8 mouse cellular contexts compared by ENCODE assay signal in the genomic region with DNA sequence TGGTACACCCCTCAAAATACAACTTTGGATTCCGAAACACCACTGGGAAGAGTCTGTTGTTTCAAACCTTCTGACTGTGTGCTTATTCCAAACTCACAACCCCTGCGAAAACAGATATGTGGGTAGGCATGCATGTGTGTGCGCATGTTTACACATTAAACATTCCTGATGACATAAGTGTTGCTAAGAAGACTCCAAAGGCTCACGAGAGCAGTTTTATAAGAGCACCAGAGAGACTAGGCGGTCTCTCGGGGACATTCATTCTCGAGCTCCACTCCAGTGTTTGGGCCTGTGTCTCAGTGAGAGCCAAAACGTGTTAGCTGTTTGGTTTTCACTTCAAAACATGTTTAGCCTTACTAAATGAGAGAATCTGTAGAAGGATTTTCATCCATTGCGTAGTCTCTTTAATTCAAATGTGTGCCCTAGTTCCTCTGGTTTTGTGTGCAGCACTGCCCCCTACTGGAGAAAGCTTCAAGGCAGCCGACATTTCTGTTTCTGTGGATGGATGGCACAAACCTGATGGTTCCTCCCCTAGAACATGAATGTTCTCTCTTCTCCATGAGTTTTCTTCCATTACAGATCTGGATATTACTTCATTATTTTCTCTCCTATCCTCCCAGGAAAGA. TPM values are rescaled to one million over a fixed set of nuclear protein-coding genes. Genes with fewer than 3 reads are reported as not detected.
DNase-seq lines count a peak whose midpoint lies in the region; ATAC-seq and TF ChIP-seq lines count a peak whose summit lies in the region.

No protein-coding gene starts in this region.

- peak; percentile 62 for DNase-seq in gastrocnemius, adult 18-20 months (ENCODE audit: low spot score)
- DNase-seq in gastrocnemius, postnatal 25 days, result no peak
- peak; percentile 14 for DNase-seq in adrenal gland, adult 8-10 months
- DNase-seq in embryo, embryonic 10.5 days (ENCODE audit: low spot score), result peak; percentile 86
- DNase-seq in layer of hippocampus, adult 2 months (ENCODE audit: low spot score in 2 of 2), result peak; percentile 66 to 87
- DNase-seq in lung, postnatal 10 days, result peak; percentile 80
- DNase-seq in right cerebral cortex, postnatal 25 days, result peak; percentile 68

- peak; percentile 83 for ATAC-seq in granulocyte monocyte progenitor cell, adult 5-6 weeks (replicated peaks; ENCODE audit: poor library complexity, severe bottlenecking)

- H3K27ac ChIP-seq in layer of hippocampus, adult 2 months, result no peak overlapping the region

- H3K4me3 ChIP-seq in layer of hippocampus, adult 2 months, result peak overlapping the region; percentile 30; the same call in 1 of the 2 replicates

- peak; percentile 94 for TF ChIP-seq CTCF in layer of hippocampus, adult 2 months (conservative IDR thresholded peaks at IDR 0.05)

RNA-seq across cellular contexts. Expression of a gene that starts 24.2 kb away (rescaled TPM):
- total RNA-seq in gastrocnemius, adult 18-20 months (2021), result 10 to 100 TPM in 1 of 2 experiments, 1 to 10 TPM in 1; 9.5 to 20.3 TPM
- total RNA-seq in gastrocnemius, postnatal 25 days (2021), result 10 to 100 TPM; 20.2 to 20.5 TPM
- 10 to 100 TPM; 15.7 to 30.5 (median 22.7) TPM for total RNA-seq in adrenal gland, adult 8-10 months (2022)
- total RNA-seq in granulocyte monocyte progenitor cell, adult 5-6 weeks (2014; fragmentation: Nextera tagmentation), result 313 and 403 TPM in 2 replicates
- total RNA-seq in granulocyte monocyte progenitor cell, adult 5-6 weeks (2017), result 343 and 367 TPM in 2 replicates
- total RNA-seq in layer of hippocampus, adult 2 months (2021), result 10 to 100 TPM; 12.3 to 14.2 TPM

Comparison
In these comparisons a context has a peak if more than half of its experiments do, and no peak if none do; other contexts are left out.
1. RNA of a gene that starts 24.2 kb away (total RNA-seq): 313 to 403 TPM in granulocyte monocyte progenitor cell, adult 5-6 weeks; 15.7 to 30.5 TPM in adrenal gland, adult 8-10 months, 20.2 to 20.5 TPM in gastrocnemius, postnatal 25 days, 9.5 to 20.3 TPM in gastrocnemius, adult 18-20 months and 12.3 to 14.2 TPM in layer of hippocampus, adult 2 months; every median in the first group is over 4 times any median in the second.